Mouse (Mus musculus) cerebellum, adult 2 months (tissue): ENCODE data around the gene AL731706.1. TPM values are rescaled to one million over a fixed set of nuclear protein-coding genes. Genes with fewer than 3 reads are reported as not detected.
A peak's percentile ranks its signal among the peaks of the same experiment; 100 is the strongest.

Experiments used
- DNase-seq, 2 experiments: peaks; one replicate each; pipeline ENCODE4 v3.0.0; 2021
- H3K27ac ChIP-seq: fragments of 200-500 bp; 2 replicates; pipeline ENCODE4 v1.5.1; 2012; ENCODE audit warnings: low read length, control low read depth, inconsistent platforms; ENCODE audit not compliant: insufficient read depth
- H3K27me3 ChIP-seq: fragments of 200-500 bp; 2 replicates; pipeline ENCODE4 v1.6.1; 2012; ENCODE audit warnings: inconsistent platforms, mild to moderate bottlenecking, low read length, moderate library complexity; ENCODE audit not compliant: control insufficient read depth, insufficient read depth
- H3K4me1 ChIP-seq: fragments of 200-500 bp; 2 replicates; pipeline ENCODE4 v1.6.1; 2011; ENCODE audit warnings: low read length; ENCODE audit not compliant: control insufficient read depth, insufficient read depth
- H3K4me3 ChIP-seq: fragments of 200-500 bp; replicated peaks from 2 replicates; pipeline ENCODE3; 2011; ENCODE audit warnings: mild to moderate bottlenecking, low read depth, low read length, control low read depth; ENCODE audit not compliant: insufficient read depth
- CTCF ChIP-seq: fragments of 200-500 bp; IDR thresholded peaks from 2 replicates; pipeline ENCODE4 v1.5.1; 2011; ENCODE audit warnings: low read depth, mild to moderate bottlenecking, control low read depth, low read length, moderate library complexity, borderline replicate concordance; ENCODE audit not compliant: insufficient read depth
- POLR2A ChIP-seq: fragments of 200-500 bp; IDR thresholded peaks from 2 replicates; pipeline ENCODE4 v1.6.1; 2011; ENCODE audit warnings: low read length, control low read depth, borderline replicate concordance; ENCODE audit not compliant: insufficient read depth
- WGBS: fragments of 180-500 bp; shearing (Covaris S2); methylation state at CpG from one replicate; pipeline ENCODE4 v1.1.7; 2018; 5-methylcytosine and 5-hydroxymethylcytosine counted together
- polyA plus RNA-seq: library from polyadenylated mRNA; depleted of rRNA; stranded (reverse); fragments of >200 nt; gene quantifications from 2 replicates; pipeline ENCODE4 v1.2.3, GENCODE M21; 2012; rRNA removed

Gene AL731706.1
- 32.4 and 40.2 TPM in 2 replicates for polyA plus RNA-seq

- DNase-seq, result peak; percentile 99 to 100
- no peak for TF ChIP-seq CTCF
- peak; percentile 87 for TF ChIP-seq POLR2A
- no peaks in the 10 kb centered on the region for H3K27me3 ChIP-seq
- H3K27ac ChIP-seq, result peak within 1 kb of the TSS; percentile 89
- H3K4me1 ChIP-seq, result peaks cover 2% of the 10 kb centered on the region; the same call in 1 of the 2 replicates
- peak within 1 kb of the TSS; percentile 86 for H3K4me3 ChIP-seq
- WGBS, result under 1% methylated on average over 49 of the region's 49 CpGs
Measured at GRCm38 (mm10) chr2:136891068-136891950, at the start of gene AL731706.1, which contains the start of the genes Slx4ip and Mkks. Gene AL731706.1 (minus strand): TSS chr2:136891389. Gene Slx4ip (plus strand): TSS chr2:136891218. Gene Mkks (minus strand): TSS chr2:136891389.

- Histone ChIP-seq H3K27me3 (no peaks in the 10 kb centered on the region), H3K4me1 (no peaks in the 10 kb centered on the region), H3K27ac (no peak overlapping the region), H3K4me3 (no peak overlapping the region)
- WGBS, result 96% methylated on average over 1 of the region's 1 CpGs
- TF ChIP-seq CTCF, result no peak
- no peak for TF ChIP-seq POLR2A
- no peak for DNase-seq
Measured at GRCm38 (mm10) chr2:136938249-136938648, 47.1 kb upstream of the AL731706.1 start.

GRCm38 (mm10) chr2:136936391-136937288 lies 45.5 kb upstream of the AL731706.1 start:
- Histone ChIP-seq H3K27me3 (no peaks in the 10 kb centered on the region), H3K27ac (no peak overlapping the region), H3K4me1 (no peaks in the 10 kb centered on the region), H3K4me3 (no peak overlapping the region)
- TF ChIP-seq POLR2A (no peak), CTCF (no peak)
- DNase-seq, result no peak
- WGBS, result 95% methylated on average over 4 of the region's 4 CpGs

- H3K27ac ChIP-seq, result no peak overlapping the region
- no peaks in the 10 kb centered on the region for H3K27me3 ChIP-seq
- no peak for DNase-seq
- no peak overlapping the region for H3K4me3 ChIP-seq
- no peak for TF ChIP-seq POLR2A
- TF ChIP-seq CTCF, result no peak
- 0 out of 2 replicates have a peak, but pooled peaks cover 3% of the 10 kb centered on the region for H3K4me1 ChIP-seq
- WGBS, result 14% methylated on average over 4 of the region's 4 CpGs
Measured at GRCm38 (mm10) chr2:136921003-136921408, 29.8 kb upstream of the AL731706.1 start.

- no peak overlapping the region for H3K27ac ChIP-seq
- H3K4me3 ChIP-seq, result no peak overlapping the region
- no peak for DNase-seq
- WGBS, result 69% methylated on average over 3 of the region's 3 CpGs
- no peaks in the 10 kb centered on the region for H3K27me3 ChIP-seq
- 0 out of 2 replicates have a peak, but pooled peaks cover 3% of the 10 kb centered on the region for H3K4me1 ChIP-seq
- no peak for TF ChIP-seq CTCF
Measured at GRCm38 (mm10) chr2:136920257-136920993, 29.2 kb upstream of the AL731706.1 start.

- WGBS, result 97% methylated on average over 1 of the region's 1 CpGs
- no peaks in the 10 kb centered on the region for H3K27me3 ChIP-seq
- DNase-seq, result no peak
- no peak overlapping the region for H3K27ac ChIP-seq
- no peak overlapping the region for H3K4me3 ChIP-seq
- TF ChIP-seq POLR2A, result no peak
- H3K4me1 ChIP-seq, result 0 out of 2 replicates have a peak, but pooled peaks cover 3% of the 10 kb centered on the region
Measured at GRCm38 (mm10) chr2:136919433-136919832, 28.2 kb upstream of the AL731706.1 start.

GRCm38 (mm10) chr2:136914334-136914902 lies 23.2 kb upstream of the AL731706.1 start:
- DNase-seq, result no peak

More at GRCm38 (mm10) chr2:136914334-136914902, 23.2 kb upstream of the AL731706.1 start:
- 28% methylated on average over 3 of the region's 3 CpGs for WGBS
- TF ChIP-seq POLR2A (no peak), CTCF (peak; percentile 42; the same call in 1 of the 2 replicates)
- Histone ChIP-seq H3K4me3 (no peak overlapping the region), H3K27me3 (no peaks in the 10 kb centered on the region), H3K4me1 (no peaks in the 10 kb centered on the region), H3K27ac (no peak overlapping the region)
